ENCODE assay signal across 8 mouse cellular contexts in the genomic region with DNA sequence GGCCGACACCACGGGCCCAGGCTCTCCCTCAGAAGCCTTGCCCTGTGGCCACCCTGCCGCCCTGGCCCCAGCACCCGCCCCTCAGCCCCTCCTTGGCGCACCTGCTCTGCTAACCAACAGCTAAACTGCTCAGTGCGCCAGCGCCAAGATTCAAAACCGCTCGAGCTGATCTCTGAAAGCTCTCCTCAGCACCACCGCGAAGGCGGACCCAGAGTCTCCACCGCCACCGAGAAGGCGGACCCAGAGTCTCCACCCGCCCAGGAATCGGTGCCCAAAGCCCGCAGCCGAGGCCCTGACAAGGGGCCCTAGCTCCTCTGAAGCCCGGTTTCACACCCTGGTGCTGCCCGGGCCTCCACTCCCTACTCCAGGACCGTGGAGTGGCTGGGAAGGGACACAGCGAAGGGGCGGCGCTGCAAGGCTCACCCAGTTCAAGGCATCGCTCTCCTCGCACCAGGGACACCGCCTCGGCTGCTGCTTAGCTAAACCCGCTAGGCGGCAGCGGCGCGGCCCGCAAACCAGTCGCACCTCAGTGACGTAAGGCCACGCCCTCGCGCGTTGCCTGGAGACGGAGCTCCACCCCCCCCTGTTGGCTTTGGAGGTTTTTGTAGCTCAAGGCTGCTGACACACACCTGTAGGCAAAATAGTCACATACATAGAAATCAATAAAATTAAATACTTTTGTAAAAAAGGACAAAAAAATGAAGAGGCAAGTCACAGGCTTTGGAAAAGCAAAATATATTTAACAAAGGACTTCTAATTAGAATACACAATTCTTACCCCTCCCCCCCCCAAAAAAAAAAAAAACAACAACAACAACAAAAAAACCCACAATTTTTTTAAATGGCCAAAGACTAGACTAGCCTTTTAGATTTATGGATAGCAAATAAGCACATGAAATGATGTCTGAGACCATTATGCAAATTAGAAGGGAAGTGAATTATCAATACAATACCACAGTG. TPM values are rescaled to one million over a fixed set of nuclear protein-coding genes. Genes with fewer than 3 reads are reported as not detected.
DNase-seq lines count a peak whose midpoint lies in the region; ATAC-seq lines count a peak whose summit lies in the region.

A gene (minus strand): TSS at position 542 of the 959 bp plus-strand sequence.

- WGBS in heart, embryonic 14.5 days, result under 1% methylated on average over 42 of the region's 42 CpGs
- WGBS in liver, embryonic 13.5 days (ENCODE audit: insufficient replicate concordance), result under 1% methylated on average over 42 of the region's 42 CpGs
- 1% methylated on average over 42 of the region's 42 CpGs for WGBS in stomach, embryonic 16.5 days

- peak within 1 kb of the TSS; percentile 83 for H3K9ac ChIP-seq in heart, embryonic 14.5 days (ENCODE audit: low read length)
- H3K9ac ChIP-seq in liver, embryonic 13.5 days, result peak within 1 kb of the TSS; percentile 91
- H3K9ac ChIP-seq in stomach, embryonic 16.5 days (ENCODE audit: low read length), result peak within 1 kb of the TSS; percentile 84

- no peaks in the 10 kb centered on the region for H3K27me3 ChIP-seq in heart, embryonic 14.5 days (ENCODE audit: control insufficient read depth, insufficient read depth, low read length)
- no peaks in the 10 kb centered on the region for H3K27me3 ChIP-seq in liver, embryonic 13.5 days
- no peaks in the 10 kb centered on the region for H3K27me3 ChIP-seq in stomach, embryonic 16.5 days (ENCODE audit: control insufficient read depth, insufficient read depth, low read length)

- H3K4me3 ChIP-seq in brown adipose tissue, adult 24 weeks (ENCODE audit: insufficient read depth, low read depth, low read length), result peak within 1 kb of the TSS; percentile 77
- H3K4me3 ChIP-seq in heart, embryonic 14.5 days (ENCODE audit: control insufficient read depth in 1 of 2, insufficient read depth in 1 of 2, low read depth in 1 of 2, low read length in 2 of 2), result peak within 1 kb of the TSS; percentile 72 to 76
- peak within 1 kb of the TSS; percentile 89 for H3K4me3 ChIP-seq in liver, embryonic 13.5 days (replicated peaks)
- H3K4me3 ChIP-seq in stomach, embryonic 16.5 days (replicated peaks; ENCODE audit: low read length), result peak within 1 kb of the TSS; percentile 77

- H3K4me1 ChIP-seq in brown adipose tissue, adult 24 weeks (ENCODE audit: control insufficient read depth, insufficient read depth, insufficient read length, low read length), result no peaks in the 10 kb centered on the region
- H3K4me1 ChIP-seq in heart, embryonic 14.5 days (ENCODE audit: control insufficient read depth in 2 of 2, insufficient read depth in 2 of 2, low read length in 2 of 2), result 0 out of 4 replicates have a peak, but pooled peaks cover 0 to 4% of the 10 kb centered on the region in 2 experiments
- H3K4me1 ChIP-seq in liver, embryonic 13.5 days (replicated peaks), result peaks cover 45% of the 10 kb centered on the region
- 0 out of 2 replicates have a peak, but pooled peaks cover 3% of the 10 kb centered on the region for H3K4me1 ChIP-seq in stomach, embryonic 16.5 days (ENCODE audit: control insufficient read depth, insufficient read depth, low read length)

- H3K4me2 ChIP-seq in heart, embryonic 14.5 days (ENCODE audit: low read length), result peak within 1 kb of the TSS; percentile 86
- H3K4me2 ChIP-seq in liver, embryonic 13.5 days, result peak within 1 kb of the TSS; percentile 86
- peak within 1 kb of the TSS; percentile 60 for H3K4me2 ChIP-seq in stomach, embryonic 16.5 days (ENCODE audit: low read depth, low read length)

- H3K36me3 ChIP-seq in heart, embryonic 14.5 days (ENCODE audit: control insufficient read depth, insufficient read depth, low read length), result no peaks in the 10 kb centered on the region
- 0 out of 2 replicates have a peak, but pooled peaks cover 7% of the 10 kb centered on the region for H3K36me3 ChIP-seq in liver, embryonic 13.5 days
- no peaks in the 10 kb centered on the region for H3K36me3 ChIP-seq in stomach, embryonic 16.5 days (ENCODE audit: control insufficient read depth, insufficient read depth, low read length)

- peak within 1 kb of the TSS; percentile 57 for H3K27ac ChIP-seq in brown adipose tissue, adult 24 weeks (replicated peaks; ENCODE audit: low read depth, low read length)
- peak within 1 kb of the TSS; percentile 86 to 92 for H3K27ac ChIP-seq in heart, embryonic 14.5 days (replicated peaks in 1 of 2; ENCODE audit: control insufficient read depth in 1 of 2, insufficient read depth in 1 of 2, low read depth in 2 of 2, low read length in 2 of 2)
- peak within 1 kb of the TSS; percentile 98 for H3K27ac ChIP-seq in liver, embryonic 13.5 days
- peak within 1 kb of the TSS; percentile 97 for H3K27ac ChIP-seq in stomach, embryonic 16.5 days (ENCODE audit: low read length)

- DNase-seq in CD4-positive, CD25-positive, alpha-beta regulatory T cell, adult 2 months (ENCODE audit: low read depth, low spot score), result peak; percentile 99
- peak; percentile 83 for DNase-seq in fibroblast of lung, adult 2 months (ENCODE audit: low read depth)
- peak; percentile 94 for DNase-seq in kidney, postnatal 14 days
- peak; percentile 92 for DNase-seq in liver, embryonic 13.5 days
- DNase-seq in neural tube, embryonic 10.5 days (ENCODE audit: extremely low spot score, low spot score), result peak; percentile 96

- H3K9me3 ChIP-seq in heart, embryonic 14.5 days (ENCODE audit: control insufficient read depth, low read length), result no peaks in the 10 kb centered on the region
- H3K9me3 ChIP-seq in liver, embryonic 13.5 days (replicated peaks), result 0 out of 2 replicates have a peak, but pooled peaks cover 6% of the 10 kb centered on the region
- no peaks in the 10 kb centered on the region for H3K9me3 ChIP-seq in stomach, embryonic 16.5 days (replicated peaks; ENCODE audit: control insufficient read depth, low read length)

- ATAC-seq in heart, embryonic 14.5 days (ENCODE audit: insufficient number of reproducible peaks, insufficient read depth, low FRiP score, low read depth), result peak; percentile 88
- ATAC-seq in liver, embryonic 13.5 days (ENCODE audit: low read depth), result peak; percentile 90
- ATAC-seq in stomach, embryonic 16.5 days (ENCODE audit: insufficient read depth, low FRiP score), result peak; percentile 91

RNA-seq across cellular contexts. Expression of the gene that starts here (rescaled TPM):
- 35.2 and 35.6 TPM in 2 replicates for polyA plus RNA-seq in brown adipose tissue, adult 24 weeks (2012; ENCODE audit: insufficient read depth, insufficient read length, missing spikeins)
- 39.5 and 40.2 TPM in 2 replicates for polyA plus RNA-seq in heart, embryonic 14.5 days (2014; fragmentation: Nextera tagmentation; extraction: Ambion mirVana)
- polyA plus RNA-seq in liver, embryonic 13.5 days (2015; fragmentation: Nextera tagmentation; extraction: Ambion mirVana), result 24.0 and 30.3 TPM in 2 replicates
- 42.7 and 46.5 TPM in 2 replicates for polyA plus RNA-seq in stomach, embryonic 16.5 days (2015; fragmentation: Nextera tagmentation; extraction: Ambion mirVana)

Comparison
In these comparisons a context has a peak if more than half of its experiments do, and no peak if none do; other contexts are left out.
1. Peak in every context shown above with its lines: DNase-seq, ATAC-seq, H3K4me3 ChIP-seq and H3K27ac ChIP-seq.